Mouse (Mus musculus): ENCODE measurements around the gene Fdxr. TPM values are rescaled to one million over a fixed set of nuclear protein-coding genes. Genes with fewer than 3 reads are reported as not detected.

Fdxr gene
- total and polyA plus RNA-seq, 2 experiments from 2014 or later: 14.8 to 18.8 TPM

DNA sequence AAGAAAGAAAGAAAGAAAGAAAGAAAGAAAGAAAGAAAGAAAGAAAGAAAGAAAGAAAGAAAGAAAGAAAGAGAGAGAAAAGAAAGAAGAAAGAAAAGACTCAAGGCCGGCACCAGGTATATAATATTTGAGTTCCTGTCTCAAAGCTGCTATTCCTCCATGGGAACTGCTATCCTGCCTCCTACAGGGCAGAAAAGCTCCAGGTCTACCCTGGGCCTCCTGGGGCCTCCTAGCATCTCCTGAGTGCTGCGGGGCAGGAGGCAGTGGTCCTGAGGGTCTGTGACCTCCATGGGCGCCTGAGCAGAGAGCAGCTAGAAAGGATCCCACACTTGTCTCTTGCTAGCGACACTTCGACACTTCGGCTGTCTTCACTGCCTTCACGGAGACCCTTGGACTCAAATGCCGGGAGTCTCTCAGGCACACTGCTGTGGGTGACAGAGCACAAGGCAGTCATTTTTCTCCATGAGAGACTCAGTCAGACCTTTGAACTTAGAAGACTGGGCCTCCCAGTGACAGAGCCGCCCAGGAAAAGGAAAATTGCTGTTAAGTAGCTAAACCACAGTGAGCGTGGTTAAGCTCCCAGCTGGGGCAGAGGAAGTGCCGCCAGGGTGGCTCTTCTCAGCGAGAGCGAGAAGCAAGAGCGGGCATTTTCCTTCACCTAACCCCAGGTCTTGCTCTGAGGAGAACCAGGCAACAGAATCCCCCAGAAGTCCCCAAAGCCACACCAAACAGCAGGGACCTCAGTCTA is 45.5 kb downstream of the Fdxr start:
- Histone ChIP-seq H3K4me2 (ENCODE audit: low read depth, low read length, poor library complexity, severe bottlenecking) (no peak overlapping the region), H3K9me3 (ENCODE audit: low read length) (no peaks in the 10 kb centered on the region), H3K36me3 (ENCODE audit: insufficient read depth, low read length) (no peaks in the 10 kb centered on the region), H3K27me3 (ENCODE audit: insufficient read depth, low read length) (no peaks in the 10 kb centered on the region), H3K27ac (ENCODE audit: low read depth, low read length) (no peak overlapping the region; the same call in 1 of the 2 replicates), H3K4me3 (ENCODE audit: low read depth, low read length) (no peak overlapping the region), H3K4me1 (ENCODE audit: insufficient read depth, low read length) (peaks cover 17% of the 10 kb centered on the region), H3K9ac (replicated peaks; ENCODE audit: low read length, poor library complexity, severe bottlenecking) (no peak overlapping the region)
- no peak for TF ChIP-seq CTCF (IDR thresholded peaks at IDR 0.05)
- DNase-seq (ENCODE audit: low spot score): no peak
- 53% methylated on average over 14 of the region's 14 CpGs for WGBS
- ATAC-seq (ENCODE audit: low FRiP score): no peak

- H3K9ac ChIP-seq (replicated peaks; ENCODE audit: low read length, poor library complexity, severe bottlenecking): no peak overlapping the region
- H3K27me3 ChIP-seq (ENCODE audit: insufficient read depth, low read length): no peaks in the 10 kb centered on the region
- H3K27ac ChIP-seq (ENCODE audit: low read depth, low read length): no peak overlapping the region
- H3K4me1 ChIP-seq (ENCODE audit: insufficient read depth, low read length): peaks cover 20% of the 10 kb centered on the region
- no peak for DNase-seq (ENCODE audit: low spot score)
- no peaks in the 10 kb centered on the region for H3K36me3 ChIP-seq (ENCODE audit: insufficient read depth, low read length)
- H3K4me2 ChIP-seq (ENCODE audit: low read depth, low read length, poor library complexity, severe bottlenecking): no peak overlapping the region
- 49% methylated on average over 15 of the region's 15 CpGs for WGBS
- ATAC-seq (ENCODE audit: low FRiP score): no peak
- H3K4me3 ChIP-seq (ENCODE audit: low read depth, low read length): no peak overlapping the region
- H3K9me3 ChIP-seq (ENCODE audit: low read length): no peaks in the 10 kb centered on the region
- no peak for TF ChIP-seq CTCF (IDR thresholded peaks at IDR 0.05)
These were observed 47.6 kb downstream of the Fdxr start for GRCm38 (mm10) chr11:115229021-115229930.

DNA sequence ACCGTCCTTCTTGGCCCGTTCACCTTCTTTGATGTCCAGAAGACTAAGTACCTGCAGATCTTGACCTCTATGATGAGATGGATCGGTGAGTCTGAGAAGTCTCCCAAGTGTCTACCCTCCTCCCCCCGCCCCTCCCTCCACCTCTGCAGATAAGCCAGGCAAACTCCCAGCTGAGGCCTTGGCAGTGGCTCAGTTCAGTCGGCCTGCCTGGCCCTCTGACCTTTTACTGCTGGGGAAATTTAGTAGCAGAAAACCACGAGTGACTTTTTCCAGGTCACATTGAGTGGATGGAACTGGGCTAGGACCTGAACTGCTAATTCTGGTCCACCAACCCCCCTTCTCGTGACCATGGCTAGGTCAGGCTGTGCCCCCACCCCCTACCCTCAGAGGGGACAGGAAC is 48.4 kb downstream of the Fdxr start:
- DNase-seq (ENCODE audit: low spot score) (no peak), ATAC-seq (ENCODE audit: low FRiP score) (no peak)
- no peak overlapping the region for H3K4me3 ChIP-seq (ENCODE audit: low read depth, low read length)
- no peaks in the 10 kb centered on the region for H3K27me3 ChIP-seq (ENCODE audit: insufficient read depth, low read length)
- H3K27ac ChIP-seq (ENCODE audit: low read depth, low read length): no peak overlapping the region
- H3K4me1 ChIP-seq (ENCODE audit: insufficient read depth, low read length): peaks cover 18% of the 10 kb centered on the region
- H3K9ac ChIP-seq (replicated peaks; ENCODE audit: low read length, poor library complexity, severe bottlenecking): no peak overlapping the region
- no peaks in the 10 kb centered on the region for H3K36me3 ChIP-seq (ENCODE audit: insufficient read depth, low read length)
- no peaks in the 10 kb centered on the region for H3K9me3 ChIP-seq (ENCODE audit: low read length)
- 71% methylated on average over 7 of the region's 7 CpGs for WGBS
- TF ChIP-seq CTCF (IDR thresholded peaks at IDR 0.05): no peak
- H3K4me2 ChIP-seq (ENCODE audit: low read depth, low read length, poor library complexity, severe bottlenecking): no peak overlapping the region

- Histone ChIP-seq H3K4me2 (ENCODE audit: low read depth, low read length, poor library complexity, severe bottlenecking) (no peak overlapping the region), H3K36me3 (ENCODE audit: insufficient read depth, low read length) (no peaks in the 10 kb centered on the region), H3K9me3 (ENCODE audit: low read length) (no peaks in the 10 kb centered on the region), H3K9ac (replicated peaks; ENCODE audit: low read length, poor library complexity, severe bottlenecking) (peak overlapping the region; percentile 33; the same call in 1 of the 2 replicates), H3K27ac (ENCODE audit: low read depth, low read length) (no peak overlapping the region), H3K4me1 (ENCODE audit: insufficient read depth, low read length) (peaks cover 17% of the 10 kb centered on the region), H3K4me3 (ENCODE audit: low read depth, low read length) (no peak overlapping the region), H3K27me3 (ENCODE audit: insufficient read depth, low read length) (no peaks in the 10 kb centered on the region)
- no peak for TF ChIP-seq CTCF (IDR thresholded peaks at IDR 0.05)
- 38% methylated on average over 12 of the region's 12 CpGs for WGBS
- no peak for DNase-seq (ENCODE audit: low spot score)
- ATAC-seq (ENCODE audit: low FRiP score): no peak
These were observed 49.2 kb downstream of the Fdxr start for GRCm38 (mm10) chr11:115227640-115228039.

DNA sequence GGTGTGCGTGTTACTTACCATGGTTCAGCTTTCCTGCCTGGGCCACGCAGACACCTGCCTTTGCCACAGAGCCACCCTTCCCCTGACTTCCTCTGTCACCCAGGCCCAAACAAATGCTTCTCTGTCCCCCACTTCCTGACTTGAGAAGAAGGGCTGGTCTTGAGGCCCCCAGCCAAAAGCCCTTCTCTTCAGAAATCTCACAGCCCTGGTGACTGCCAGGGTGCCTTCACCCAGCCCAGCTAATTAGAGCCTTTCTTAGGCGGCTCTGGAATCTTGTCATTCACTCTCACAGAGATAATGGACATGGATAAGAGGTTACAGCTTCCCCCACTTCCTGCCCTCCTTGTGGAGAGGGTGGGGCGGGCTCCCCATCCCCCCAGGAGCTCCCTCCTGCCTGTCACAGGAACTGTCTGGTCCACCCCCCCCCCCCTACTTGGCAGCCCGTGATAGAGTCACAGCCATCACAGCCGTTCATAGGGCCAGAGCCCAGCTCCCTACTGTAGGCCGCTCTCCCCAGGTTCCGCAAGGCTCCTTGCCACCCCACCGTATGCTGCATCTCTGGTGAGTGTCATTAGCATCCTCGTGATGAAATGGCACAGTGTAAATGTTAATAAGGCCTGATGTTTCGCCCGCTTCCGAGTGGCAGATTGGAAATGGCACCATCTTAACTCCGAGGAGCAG is 49.9 kb downstream of the Fdxr start:
- 27% methylated on average over 14 of the region's 14 CpGs for WGBS
- ATAC-seq (ENCODE audit: low FRiP score) (peak; percentile 31; the same call in 1 of the 2 replicates), DNase-seq (ENCODE audit: low spot score) (peak; percentile 58)
- peak overlapping the region; percentile 38; the same call in 1 of the 2 replicates for H3K27ac ChIP-seq (ENCODE audit: low read depth, low read length)
- no peaks in the 10 kb centered on the region for H3K27me3 ChIP-seq (ENCODE audit: insufficient read depth, low read length)
- TF ChIP-seq CTCF (IDR thresholded peaks at IDR 0.05): no peak
- H3K4me3 ChIP-seq (ENCODE audit: low read depth, low read length): no peak overlapping the region
- no peaks in the 10 kb centered on the region for H3K36me3 ChIP-seq (ENCODE audit: insufficient read depth, low read length)
- H3K4me1 ChIP-seq (ENCODE audit: insufficient read depth, low read length): peaks cover 17% of the 10 kb centered on the region
- H3K9me3 ChIP-seq (ENCODE audit: low read length): no peaks in the 10 kb centered on the region
- H3K9ac ChIP-seq (replicated peaks; ENCODE audit: low read length, poor library complexity, severe bottlenecking): peak overlapping the region; percentile 33; the same call in 1 of the 2 replicates
- no peak overlapping the region for H3K4me2 ChIP-seq (ENCODE audit: low read depth, low read length, poor library complexity, severe bottlenecking)

All from midbrain, postnatal 0 days (tissue).